Mouse (Mus musculus) MEL (cell line): Measurements from ENCODE around the gene Atp2c1. TPM values are rescaled to one million over a fixed set of nuclear protein-coding genes. Genes with fewer than 3 reads are reported as not detected.

ENCODE experiments used
- DNase-seq: peaks from one replicate; pipeline ENCODE4 v3.0.0; 2011; ENCODE audit warnings: low read depth, low spot score
- H3K27ac ChIP-seq: 2 replicates; pipeline ENCODE4 v1.5.1; 2012; ENCODE audit warnings: low read depth, mild to moderate bottlenecking, control low read depth, low read length, moderate library complexity; ENCODE audit not compliant: control insufficient read depth
- H3K27me3 ChIP-seq, 2 experiments: fragments of 150-350 bp in 1 of 2; sonication (generic) in 1 of 2; 2 replicates each; pipeline ENCODE4 v1.6.1; 2012; ENCODE audit warnings: low read length in 2 of 2, mild to moderate bottlenecking in 2 of 2, improper control_type of control experiment in 1 of 2, moderate library complexity in 1 of 2; ENCODE audit not compliant: insufficient read depth in 2 of 2, control insufficient read depth in 1 of 2
- H3K36me3 ChIP-seq, 2 experiments: 2 replicates each; pipeline ENCODE4 v1.6.1; 2012 to 2014; ENCODE audit warnings: low read length in 2 of 2, improper control_type of control experiment in 1 of 2, inconsistent platforms in 1 of 2, mild to moderate bottlenecking in 1 of 2; ENCODE audit not compliant: insufficient read depth in 2 of 2, control insufficient read depth in 1 of 2
- H3K4me1 ChIP-seq, 2 experiments: fragments of 150-350 bp in 1 of 2; sonication (generic) in 1 of 2; 2 replicates each; pipeline ENCODE4 v1.6.1; 2012; ENCODE audit warnings: low read length in 2 of 2, improper control_type of control experiment in 1 of 2, mild to moderate bottlenecking in 1 of 2; ENCODE audit not compliant: insufficient read depth in 2 of 2, control insufficient read depth in 1 of 2
- H3K4me3 ChIP-seq, 2 experiments: fragments of 150-350 bp in 1 of 2; sonication (generic) in 1 of 2; 2 replicates each; pipeline ENCODE4 v1.5.1; 2012; ENCODE audit warnings: low read depth in 2 of 2, low read length in 2 of 2, mild to moderate bottlenecking in 2 of 2, moderate library complexity in 2 of 2, control low read depth in 1 of 2, improper control_type of control experiment in 1 of 2; ENCODE audit not compliant: control insufficient read depth in 1 of 2, insufficient read depth in 1 of 2
- H3K79me2 ChIP-seq: 2 replicates; pipeline ENCODE4 v1.6.1; 2012; ENCODE audit warnings: mild to moderate bottlenecking, low read length, moderate library complexity; ENCODE audit not compliant: control insufficient read depth, poor library complexity, insufficient read depth
- H3K9ac ChIP-seq: 2 replicates; pipeline ENCODE4 v1.6.1; 2012; ENCODE audit warnings: low read depth, mild to moderate bottlenecking, control low read depth, low read length, moderate library complexity; ENCODE audit not compliant: control insufficient read depth, poor library complexity, severe bottlenecking
- H3K9me3 ChIP-seq: fragments of 150-350 bp; sonication (generic); replicated peaks from 2 replicates; pipeline ENCODE4 v1.6.1; 2012; ENCODE audit warnings: mild to moderate bottlenecking, low read length, improper control_type of control experiment, moderate library complexity; ENCODE audit not compliant: insufficient read depth
- ELF1 ChIP-seq: IDR thresholded peaks from 2 replicates; pipeline ENCODE4 v1.6.1; 2014; ENCODE audit warnings: low read depth, mild to moderate bottlenecking, inconsistent platforms, low read length, improper control_type of control experiment, moderate library complexity
- EP300 ChIP-seq, 2 experiments: IDR thresholded peaks; 2 replicates each; pipeline ENCODE4 v1.6.1; 2011; ENCODE audit warnings: improper control_type of control experiment in 2 of 2, low read length in 2 of 2, low read depth in 1 of 2, mild to moderate bottlenecking in 1 of 2
- ETS1 ChIP-seq: IDR thresholded peaks from 2 replicates; pipeline ENCODE4 v1.6.1; 2012; ENCODE audit warnings: low read depth, mild to moderate bottlenecking, inconsistent platforms, low read length, improper control_type of control experiment, moderate library complexity
- GATA1 ChIP-seq: IDR thresholded peaks from 2 replicates; pipeline ENCODE4 v1.6.1; 2011; ENCODE audit warnings: low read depth, low read length, improper control_type of control experiment
- HCFC1 ChIP-seq: IDR thresholded peaks from 2 replicates; pipeline ENCODE4 v1.6.1; 2012; ENCODE audit warnings: low read depth, mild to moderate bottlenecking, inconsistent platforms, low read length, improper control_type of control experiment, moderate library complexity
- KAT2A ChIP-seq: conservative IDR thresholded peaks from 2 replicates; pipeline ENCODE4 v1.6.1; 2012; ENCODE audit warnings: low read depth, low read length, improper control_type of control experiment, inconsistent platforms
- MAX ChIP-seq: IDR thresholded peaks from 2 replicates; pipeline ENCODE4 v1.6.1; 2011; ENCODE audit warnings: low read length, improper control_type of control experiment
- MAZ ChIP-seq: IDR thresholded peaks from 2 replicates; pipeline ENCODE4 v1.6.1; 2012; ENCODE audit warnings: low read depth, mild to moderate bottlenecking, inconsistent platforms, low read length, improper control_type of control experiment
- MEF2A ChIP-seq: IDR thresholded peaks from 2 replicates; pipeline ENCODE4 v1.6.1; 2014; ENCODE audit warnings: low read depth, mild to moderate bottlenecking, inconsistent platforms, low read length, improper control_type of control experiment; ENCODE audit not compliant: poor library complexity, insufficient replicate concordance, severe bottlenecking; ENCODE audit errors: extremely low read depth
- MXI1 ChIP-seq: IDR thresholded peaks from 2 replicates; pipeline ENCODE4 v1.6.1; 2011; ENCODE audit warnings: mild to moderate bottlenecking, low read depth, low read length, improper control_type of control experiment
- MYB ChIP-seq: IDR thresholded peaks from 2 replicates; pipeline ENCODE4 v1.6.1; 2011; ENCODE audit warnings: mild to moderate bottlenecking, low read depth, low read length, improper control_type of control experiment
- MYC ChIP-seq: IDR thresholded peaks from 2 replicates; pipeline ENCODE4 v1.6.1; 2011; ENCODE audit warnings: low read depth, mild to moderate bottlenecking, low read length, improper control_type of control experiment, moderate library complexity
- NELFE ChIP-seq: IDR thresholded peaks from 2 replicates; pipeline ENCODE4 v1.6.1; 2011; ENCODE audit warnings: low read depth, low read length, improper control_type of control experiment
- NRF1 ChIP-seq: IDR thresholded peaks from 2 replicates; pipeline ENCODE4 v1.6.1; 2014; ENCODE audit warnings: low read depth, mild to moderate bottlenecking, inconsistent platforms, low read length, improper control_type of control experiment, moderate library complexity; ENCODE audit not compliant: poor library complexity, insufficient read depth, severe bottlenecking
- POLR2AphosphoS5 ChIP-seq: IDR thresholded peaks from 2 replicates; pipeline ENCODE4 v1.6.1; 2012; ENCODE audit warnings: low read depth, borderline replicate concordance, mild to moderate bottlenecking, inconsistent platforms, low read length, moderate library complexity, mixed read lengths
- RCOR1 ChIP-seq: IDR thresholded peaks from 2 replicates; pipeline ENCODE4 v1.6.1; 2012; ENCODE audit warnings: low read depth, mild to moderate bottlenecking, inconsistent platforms, low read length, improper control_type of control experiment
- TAL1 ChIP-seq: IDR thresholded peaks from 2 replicates; pipeline ENCODE4 v1.6.1; 2012; ENCODE audit warnings: mild to moderate bottlenecking, inconsistent platforms, low read length, moderate library complexity, mixed read lengths
- UBTF ChIP-seq: IDR thresholded peaks from 2 replicates; pipeline ENCODE4 v1.6.1; 2012; ENCODE audit warnings: low read depth, mild to moderate bottlenecking, inconsistent platforms, low read length, improper control_type of control experiment, moderate library complexity, borderline replicate concordance; ENCODE audit not compliant: insufficient read depth
- USF1 ChIP-seq: IDR thresholded peaks from 2 replicates; pipeline ENCODE4 v1.6.1; 2014; ENCODE audit warnings: low read depth, mild to moderate bottlenecking, inconsistent platforms, low read length, improper control_type of control experiment, moderate library complexity
- USF2 ChIP-seq, 2 experiments: IDR thresholded peaks; 2 replicates each; pipeline ENCODE4 v1.6.1; 2011 to 2012; ENCODE audit warnings: improper control_type of control experiment in 2 of 2, low read length in 2 of 2, borderline replicate concordance in 1 of 2, inconsistent platforms in 1 of 2, low read depth in 1 of 2, mild to moderate bottlenecking in 1 of 2; ENCODE audit not compliant: insufficient read depth in 1 of 2
- ZMIZ1 ChIP-seq: IDR thresholded peaks from 2 replicates; pipeline ENCODE4 v1.6.1; 2012; ENCODE audit warnings: low read depth, mild to moderate bottlenecking, inconsistent platforms, low read length, improper control_type of control experiment, moderate library complexity
- ZNF384 ChIP-seq: IDR thresholded peaks from 2 replicates; pipeline ENCODE4 v1.6.1; 2012; ENCODE audit warnings: low read depth, mild to moderate bottlenecking, inconsistent platforms, low read length, improper control_type of control experiment
- polyA plus RNA-seq, 2 experiments: library from polyadenylated mRNA; stranded (reverse) in 1 of 2; unstranded in 1 of 2; fragments of >175 nt in 1 of 2; fragments of >200 nt in 1 of 2; gene quantifications; 2 replicates each; pipeline versions ENCODE4 v1.2.1 to v1.2.4; 2012; ENCODE audit warnings: low replicate concordance in 2 of 2, low read depth in 1 of 2; ENCODE audit not compliant: insufficient read length in 2 of 2, insufficient read depth in 1 of 2, missing spikeins in 1 of 2
- total RNA-seq: library from RNA; depleted of rRNA; stranded (reverse); fragments of 300-350 nt; gene quantifications from 2 replicates; pipeline ENCODE4 v1.2.3, GENCODE M21; 2012

Gene Atp2c1
- total and polyA plus RNA-seq, 3 experiments = 32.7 to 33.6 TPM; not detected in 1

GRCm38 (mm10) chr9:105525355-105525754 is 1.8 kb downstream of the Atp2c1 start:
- TF ChIP-seq MEF2A (no peak), GATA1 (no peak), RCOR1 (no peak), USF1 (no peak), HCFC1 (no peak), MYB (no peak), UBTF (no peak), POLR2AphosphoS5 (no peak), ZNF384 (no peak), USF2 (IDR thresholded peaks at IDR 0.05; ENCODE audit: borderline replicate concordance in 1 of 2, insufficient read depth in 1 of 2, low read depth in 1 of 2, low read length in 2 of 2) (no peak), KAT2A (no peak), ETS1 (no peak), NRF1 (no peak), MAX (no peak), TAL1 (no peak), ELF1 (no peak), MYC (no peak)
- Histone ChIP-seq H3K27ac (no peak overlapping the region), H3K4me1 (peaks cover 3 to 21% of the 10 kb centered on the region in 2 experiments), H3K9me3 (no peaks in the 10 kb centered on the region), H3K79me2 (no peaks in the 10 kb centered on the region), H3K4me3 (peak overlapping the region in 1 of 2 experiments; percentile 4; a peak in 1 of 4 replicates), H3K9ac (peak overlapping the region; percentile 38; the same call in 1 of the 2 replicates), H3K27me3 (no peaks in the 10 kb centered on the region), H3K36me3 (peaks cover 0 to 8% of the 10 kb centered on the region in 2 experiments; a peak in 2 of 4 replicates)
- DNase-seq = no peak

- no peaks in the 10 kb centered on the region for H3K27me3 ChIP-seq
- no peak for DNase-seq
- peaks cover 3 to 21% of the 10 kb centered on the region in 2 experiments for H3K4me1 ChIP-seq
- no peak for TF ChIP-seq MXI1
- no peak for TF ChIP-seq NELFE
- no peak for TF ChIP-seq USF1
- no peak for TF ChIP-seq ZMIZ1
- TF ChIP-seq EP300 (IDR thresholded peaks at IDR 0.05; ENCODE audit: low read depth in 1 of 2, low read length in 2 of 2) = no peak
- TF ChIP-seq MAZ = no peak
- no peak overlapping the region for H3K4me3 ChIP-seq
- H3K36me3 ChIP-seq = peaks cover 0 to 8% of the 10 kb centered on the region in 2 experiments; a peak in 2 of 4 replicates
- no peaks in the 10 kb centered on the region for H3K79me2 ChIP-seq
- no peak overlapping the region for H3K27ac ChIP-seq
- no peak overlapping the region for H3K9ac ChIP-seq
- H3K9me3 ChIP-seq = no peaks in the 10 kb centered on the region
Observed at GRCm38 (mm10) chr9:105523038-105523437, 4.1 kb downstream of the Atp2c1 start.
